Mouse (Mus musculus): ENCODE data around the gene Cab39. TPM values are rescaled to one million over a fixed set of nuclear protein-coding genes. Genes with fewer than 3 reads are reported as not detected.

Cab39 gene
- total and polyA plus RNA-seq, 3 experiments, result 41.8 to 208 (median 147) TPM

- Histone ChIP-seq H3K36me3 (replicated peaks) (no peaks in the 10 kb centered on the region), H3K4me1 (ENCODE audit: insufficient read depth, low read depth, low read length) (0 out of 2 replicates have a peak, but pooled peaks cover 2% of the 10 kb centered on the region), H3K4me3 (ENCODE audit: low read depth, low read length) (no peak overlapping the region), H3K27me3 (ENCODE audit: insufficient read depth, low read length) (no peaks in the 10 kb centered on the region), H3K9me3 (replicated peaks) (0 out of 2 replicates have a peak, but pooled peaks cover 3% of the 10 kb centered on the region)
- DNase-seq (ENCODE audit: low spot score) (no peak), ATAC-seq (ENCODE audit: extremely low read depth, insufficient number of reproducible peaks, low FRiP score, poor library complexity, severe bottlenecking) (no peak)
- TF ChIP-seq TAL1 (conservative IDR thresholded peaks at IDR 0.05; ENCODE audit: low read depth, low read length) (no peak), GATA1 (IDR thresholded peaks at IDR 0.05; ENCODE audit: borderline replicate concordance, low read length) (no peak), POLR2AphosphoS5 (IDR thresholded peaks at IDR 0.05; ENCODE audit: insufficient replicate concordance, low read depth, low read length) (no peak), GATA2 (IDR thresholded peaks at IDR 0.05; ENCODE audit: borderline replicate concordance, low read depth, low read length) (no peak), CTCF (IDR thresholded peaks at IDR 0.05; ENCODE audit: low read depth, low read length) (no peak)
Measured at GRCm38 (mm10) chr1:85882003-85882402, 88.8 kb downstream of the Cab39 start.

GRCm38 (mm10) chr1:85887221-85887620, 94.0 kb downstream of the Cab39 start:
- no peak for ATAC-seq (ENCODE audit: extremely low read depth, insufficient number of reproducible peaks, low FRiP score, poor library complexity, severe bottlenecking)

DNA sequence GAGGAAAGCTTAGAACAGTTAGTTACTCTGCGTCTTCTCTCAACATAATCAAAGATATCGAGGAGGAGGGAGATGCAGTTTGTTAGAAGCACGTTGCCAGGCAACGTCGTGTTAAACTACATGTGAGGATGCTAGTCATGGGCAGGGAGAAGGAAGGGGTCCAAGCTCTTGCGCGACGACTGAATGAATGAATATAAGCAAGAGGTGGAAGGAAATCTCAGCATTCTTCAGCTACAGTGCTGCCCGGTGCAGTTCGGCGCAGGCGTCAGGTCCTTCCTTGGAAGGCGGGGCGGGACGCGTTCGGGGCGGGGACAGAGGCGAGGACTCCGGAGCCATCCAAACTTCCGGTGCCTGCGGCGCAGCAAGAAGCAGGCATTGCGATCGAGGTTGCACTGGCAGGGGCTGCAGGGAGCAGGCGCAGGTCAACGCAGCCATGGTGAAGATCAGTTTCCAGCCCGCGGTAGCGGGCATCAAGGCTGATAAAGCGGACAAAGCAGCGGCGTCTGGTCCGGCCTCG, 101.0 kb downstream of the Cab39 start, which contains the start of gene Itm2c:
TSS of gene Itm2c (plus strand) at position 51 of the 517 bp plus-strand sequence.
- peaks cover 3% of the 10 kb centered on the region; the same call in 1 of the 2 replicates for H3K27me3 ChIP-seq (ENCODE audit: insufficient read depth, low read length)
- peaks cover 50% of the 10 kb centered on the region for H3K4me1 ChIP-seq (ENCODE audit: insufficient read depth, low read depth, low read length)
- peak; percentile 41; the same call in 1 of the 2 replicates for ATAC-seq (ENCODE audit: extremely low read depth, insufficient number of reproducible peaks, low FRiP score, poor library complexity, severe bottlenecking)
- H3K36me3 ChIP-seq (replicated peaks), result peaks cover 7% of the 10 kb centered on the region
- DNase-seq (ENCODE audit: low spot score), result peak; percentile 81
- H3K4me3 ChIP-seq (ENCODE audit: low read depth, low read length), result peak within 1 kb of the TSS; percentile 75
- TF ChIP-seq GATA2 (IDR thresholded peaks at IDR 0.05; ENCODE audit: borderline replicate concordance, low read depth, low read length), result no peak
- no peak for TF ChIP-seq TAL1 (conservative IDR thresholded peaks at IDR 0.05; ENCODE audit: low read depth, low read length)
- no peak for TF ChIP-seq GATA1 (IDR thresholded peaks at IDR 0.05; ENCODE audit: borderline replicate concordance, low read length)
- TF ChIP-seq CTCF (IDR thresholded peaks at IDR 0.05; ENCODE audit: low read depth, low read length), result no peak
- TF ChIP-seq POLR2AphosphoS5 (IDR thresholded peaks at IDR 0.05; ENCODE audit: insufficient replicate concordance, low read depth, low read length), result no peak
- peaks cover 5% of the 10 kb centered on the region for H3K9me3 ChIP-seq (replicated peaks)

More at GRCm38 (mm10) chr1:85887221-85887620, 94.0 kb downstream of the Cab39 start:
- Histone ChIP-seq H3K27me3 (ENCODE audit: insufficient read depth, low read length) (peaks cover 3% of the 10 kb centered on the region; the same call in 1 of the 2 replicates), H3K4me1 (ENCODE audit: insufficient read depth, low read depth, low read length) (peaks cover 5% of the 10 kb centered on the region; the same call in 1 of the 2 replicates), H3K4me3 (ENCODE audit: low read depth, low read length) (no peak overlapping the region), H3K9me3 (replicated peaks) (no peaks in the 10 kb centered on the region), H3K36me3 (replicated peaks) (no peaks in the 10 kb centered on the region)
- no peak for DNase-seq (ENCODE audit: low spot score)
- TF ChIP-seq GATA1 (IDR thresholded peaks at IDR 0.05; ENCODE audit: borderline replicate concordance, low read length), result no peak
- no peak for TF ChIP-seq TAL1 (conservative IDR thresholded peaks at IDR 0.05; ENCODE audit: low read depth, low read length)
- TF ChIP-seq POLR2AphosphoS5 (IDR thresholded peaks at IDR 0.05; ENCODE audit: insufficient replicate concordance, low read depth, low read length), result no peak
- TF ChIP-seq GATA2 (IDR thresholded peaks at IDR 0.05; ENCODE audit: borderline replicate concordance, low read depth, low read length), result no peak
- TF ChIP-seq CTCF (IDR thresholded peaks at IDR 0.05; ENCODE audit: low read depth, low read length), result no peak

- no peak for ATAC-seq (ENCODE audit: extremely low read depth, insufficient number of reproducible peaks, low FRiP score, poor library complexity, severe bottlenecking)
- TF ChIP-seq GATA1 (IDR thresholded peaks at IDR 0.05; ENCODE audit: borderline replicate concordance, low read length), result no peak
- no peak for TF ChIP-seq GATA2 (IDR thresholded peaks at IDR 0.05; ENCODE audit: borderline replicate concordance, low read depth, low read length)
- no peak for TF ChIP-seq POLR2AphosphoS5 (IDR thresholded peaks at IDR 0.05; ENCODE audit: insufficient replicate concordance, low read depth, low read length)
- TF ChIP-seq CTCF (IDR thresholded peaks at IDR 0.05; ENCODE audit: low read depth, low read length), result no peak
- TF ChIP-seq TAL1 (conservative IDR thresholded peaks at IDR 0.05; ENCODE audit: low read depth, low read length), result no peak
- H3K9me3 ChIP-seq (replicated peaks), result peaks cover 5% of the 10 kb centered on the region
- peak; percentile 51 for DNase-seq (ENCODE audit: low spot score)
- H3K27me3 ChIP-seq (ENCODE audit: insufficient read depth, low read length), result peaks cover 3% of the 10 kb centered on the region; the same call in 1 of the 2 replicates
- peak overlapping the region; percentile 75 for H3K4me3 ChIP-seq (ENCODE audit: low read depth, low read length)
- H3K4me1 ChIP-seq (ENCODE audit: insufficient read depth, low read depth, low read length), result peaks cover 54% of the 10 kb centered on the region
- peaks cover 11% of the 10 kb centered on the region for H3K36me3 ChIP-seq (replicated peaks)
Measured at GRCm38 (mm10) chr1:85894748-85895360, 101.6 kb downstream of the Cab39 start.

DNA sequence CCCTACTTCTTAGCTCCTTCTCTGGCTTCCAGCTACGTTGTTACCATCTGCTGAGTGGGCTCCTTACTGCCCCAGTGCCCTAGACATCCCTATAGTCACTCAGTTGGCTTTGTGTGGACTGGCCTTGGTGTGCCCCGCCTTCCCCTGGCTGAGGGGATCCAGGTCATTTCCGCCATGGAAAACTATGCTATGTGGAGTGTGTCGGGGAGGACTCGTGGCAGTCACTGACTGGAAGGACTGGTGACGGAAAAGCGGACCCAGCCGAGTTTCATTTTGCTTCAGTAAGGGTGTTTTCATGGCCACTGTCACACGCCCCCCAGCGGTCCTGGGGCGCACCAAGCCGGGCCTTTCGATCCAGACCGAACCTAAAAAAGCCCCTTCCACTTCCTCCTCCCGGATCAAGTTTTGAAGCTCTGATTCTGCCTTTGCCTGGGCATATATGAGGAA, 102.2 kb downstream of the Cab39 start:
- DNase-seq (ENCODE audit: low spot score) (peak; percentile 66), ATAC-seq (ENCODE audit: extremely low read depth, insufficient number of reproducible peaks, low FRiP score, poor library complexity, severe bottlenecking) (0 out of 2 replicates have a peak, but pooled peaks have one; percentile 10)
- H3K36me3 ChIP-seq (replicated peaks), result peaks cover 12% of the 10 kb centered on the region
- TF ChIP-seq POLR2AphosphoS5 (IDR thresholded peaks at IDR 0.05; ENCODE audit: insufficient replicate concordance, low read depth, low read length), result no peak
- TF ChIP-seq TAL1 (conservative IDR thresholded peaks at IDR 0.05; ENCODE audit: low read depth, low read length), result no peak
- no peak for TF ChIP-seq GATA2 (IDR thresholded peaks at IDR 0.05; ENCODE audit: borderline replicate concordance, low read depth, low read length)
- no peak for TF ChIP-seq CTCF (IDR thresholded peaks at IDR 0.05; ENCODE audit: low read depth, low read length)
- no peak for TF ChIP-seq GATA1 (IDR thresholded peaks at IDR 0.05; ENCODE audit: borderline replicate concordance, low read length)
- H3K4me3 ChIP-seq (ENCODE audit: low read depth, low read length), result peak overlapping the region; percentile 75
- peaks cover 5% of the 10 kb centered on the region for H3K9me3 ChIP-seq (replicated peaks)
- peaks cover 3% of the 10 kb centered on the region; the same call in 1 of the 2 replicates for H3K27me3 ChIP-seq (ENCODE audit: insufficient read depth, low read length)
- H3K4me1 ChIP-seq (ENCODE audit: insufficient read depth, low read depth, low read length), result peaks cover 59% of the 10 kb centered on the region

DNA sequence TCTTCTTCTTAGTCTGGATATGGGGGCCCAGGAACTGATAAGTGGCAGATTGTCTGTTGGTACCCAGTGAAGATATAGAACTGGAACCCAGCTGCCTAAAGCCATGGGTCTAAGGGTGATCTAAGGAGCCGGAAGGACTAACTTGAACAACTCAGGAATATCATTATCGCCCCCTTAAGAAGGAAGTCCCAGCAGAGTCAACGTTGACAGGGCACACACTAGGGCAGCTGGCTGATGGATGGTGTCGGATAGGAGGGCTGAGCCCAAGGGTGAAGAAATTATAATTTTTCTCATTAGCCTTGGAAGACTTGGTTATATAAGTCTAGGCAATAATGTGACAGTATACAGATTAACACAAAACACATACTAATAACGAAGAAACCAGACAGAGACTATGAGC, 102.9 kb downstream of the Cab39 start:
- no peak for TF ChIP-seq GATA2 (IDR thresholded peaks at IDR 0.05; ENCODE audit: borderline replicate concordance, low read depth, low read length)
- no peak for TF ChIP-seq TAL1 (conservative IDR thresholded peaks at IDR 0.05; ENCODE audit: low read depth, low read length)
- TF ChIP-seq GATA1 (IDR thresholded peaks at IDR 0.05; ENCODE audit: borderline replicate concordance, low read length), result no peak
- no peak for TF ChIP-seq POLR2AphosphoS5 (IDR thresholded peaks at IDR 0.05; ENCODE audit: insufficient replicate concordance, low read depth, low read length)
- TF ChIP-seq CTCF (IDR thresholded peaks at IDR 0.05; ENCODE audit: low read depth, low read length), result no peak
- DNase-seq (ENCODE audit: low spot score) (no peak), ATAC-seq (ENCODE audit: extremely low read depth, insufficient number of reproducible peaks, low FRiP score, poor library complexity, severe bottlenecking) (no peak)
- H3K9me3 ChIP-seq (replicated peaks), result peaks cover 5% of the 10 kb centered on the region
- H3K27me3 ChIP-seq (ENCODE audit: insufficient read depth, low read length), result peaks cover under 1% of the 10 kb centered on the region; the same call in 1 of the 2 replicates
- peak overlapping the region; percentile 75; the same call in 1 of the 2 replicates for H3K4me3 ChIP-seq (ENCODE audit: low read depth, low read length)
- H3K36me3 ChIP-seq (replicated peaks), result peaks cover 18% of the 10 kb centered on the region
- H3K4me1 ChIP-seq (ENCODE audit: insufficient read depth, low read depth, low read length), result peaks cover 66% of the 10 kb centered on the region

Data from G1E (cell line).